Mouse (Mus musculus): ENCODE measurements around the gene Olfr847.

The Olfr847 gene

GRCm38 (mm10) chr9:19378569-19378968 is at the start of gene Olfr847:
TSS of gene Olfr847 (minus strand) at chr9:19378669.
- Histone ChIP-seq H3K27me3 (ENCODE audit: control insufficient read depth, insufficient read depth, low read length, poor library complexity, severe bottlenecking) (no peaks in the 10 kb centered on the region), H3K36me3 (ENCODE audit: control insufficient read depth, insufficient read depth, low read length, poor library complexity, severe bottlenecking) (no peaks in the 10 kb centered on the region)
- no peak for DNase-seq (ENCODE audit: low read depth, low spot score)

- Histone ChIP-seq H3K27me3 (ENCODE audit: control insufficient read depth, insufficient read depth, low read length, poor library complexity, severe bottlenecking) (no peaks in the 10 kb centered on the region), H3K36me3 (ENCODE audit: control insufficient read depth, insufficient read depth, low read length, poor library complexity, severe bottlenecking) (no peaks in the 10 kb centered on the region)
- no peak for DNase-seq (ENCODE audit: low read depth, low spot score)
Observed at GRCm38 (mm10) chr9:19363905-19364304, 14.6 kb downstream of the Olfr847 start, which contains the start of gene Olfr846. TSS of gene Olfr846 (minus strand) at chr9:19364005.

DNA sequence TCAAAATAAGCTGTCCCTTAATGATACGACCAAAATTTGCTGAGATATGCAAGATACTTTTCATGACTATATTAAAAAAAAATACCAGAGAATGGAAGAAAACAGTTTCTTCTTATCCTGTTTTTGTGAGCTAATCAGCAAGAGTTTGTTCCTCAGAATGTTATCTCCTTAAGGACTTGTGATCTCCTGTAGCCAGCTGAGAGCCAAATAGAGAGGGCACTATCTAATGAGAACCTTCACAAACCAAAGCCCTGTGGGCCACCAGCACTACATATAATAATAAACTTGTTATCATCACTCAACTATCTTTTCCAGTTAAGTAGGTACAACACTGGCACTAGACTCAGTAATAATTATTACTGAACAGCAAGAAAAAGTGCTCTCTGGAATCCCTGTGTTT is 42.3 kb downstream of the Olfr847 start, which contains the start of gene Olfr845:
Olfr845 (plus strand) TSS at position 301 of the 400 bp plus-strand sequence.
- H3K36me3 ChIP-seq (ENCODE audit: control insufficient read depth, insufficient read depth, low read length, poor library complexity, severe bottlenecking): no peaks in the 10 kb centered on the region
- no peaks in the 10 kb centered on the region for H3K27me3 ChIP-seq (ENCODE audit: control insufficient read depth, insufficient read depth, low read length, poor library complexity, severe bottlenecking)
- no peak for DNase-seq (ENCODE audit: low read depth, low spot score)

Measured in splenic B cell, adult 2 months (primary cell).